Mouse (Mus musculus) bone marrow macrophage, adult 2 months (primary cell): Measurements from ENCODE around the gene Lrrc52.

ENCODE experiments used
- CTCF ChIP-seq: IDR thresholded peaks from 2 replicates; pipeline ENCODE4 v1.5.1; 2012; ENCODE audit warnings: low read depth, mild to moderate bottlenecking, low read length, moderate library complexity
- POLR2A ChIP-seq: IDR thresholded peaks from 2 replicates; pipeline ENCODE4 v1.6.1; 2012; ENCODE audit warnings: mild to moderate bottlenecking, low read depth, low read length, borderline replicate concordance

GRCm38 (mm10) chr1:167448598-167448997 lies 18.0 kb downstream of the Lrrc52 start:
- TF ChIP-seq CTCF (no peak), POLR2A (no peak)
